Mouse (Mus musculus) intestine, embryonic 15.5 days (tissue): ENCODE measurements at regions not wholly inside any gene's neighbourhood (a gene's known extent, or its start where the extent isn't known, plus 50 kb on each side); places are given as distances from the start of the nearest gene placed in this dataset.
"Not testable (repeated sequence)": the region's sequence is repeated elsewhere in the genome, so short reads cannot be mapped to it uniquely, and the experiment has no call there.

Experiments
- ATAC-seq: fragments of 200-750 bp; cut with Nextera tagmentation; 2 replicates; pipeline ENCODE4 v1.8.0; 2017; ENCODE audit warnings: moderate TSS enrichment, moderate library complexity
- H3K27ac ChIP-seq: fragments of 300-500 bp; sonication (generic); 2 replicates; pipeline ENCODE4 v1.5.1; 2015; ENCODE audit warnings: mild to moderate bottlenecking, inconsistent platforms
- H3K27me3 ChIP-seq: fragments of 300-500 bp; sonication (generic); replicated peaks from 2 replicates; pipeline ENCODE4 v1.6.1; 2015; ENCODE audit warnings: inconsistent platforms
- H3K36me3 ChIP-seq: fragments of 300-500 bp; sonication (generic); 2 replicates; pipeline ENCODE4 v1.6.1; 2015; ENCODE audit warnings: inconsistent platforms
- H3K4me1 ChIP-seq: fragments of 300-500 bp; sonication (generic); replicated peaks from 2 replicates; pipeline ENCODE4 v1.6.1; 2015; ENCODE audit warnings: inconsistent platforms
- H3K4me2 ChIP-seq: fragments of 300-500 bp; sonication (generic); replicated peaks from 2 replicates; pipeline ENCODE4 v1.6.1; 2015; ENCODE audit warnings: mild to moderate bottlenecking, inconsistent platforms
- H3K4me3 ChIP-seq: fragments of 300-500 bp; sonication (generic); replicated peaks from 2 replicates; pipeline ENCODE4 v1.5.1; 2015; ENCODE audit warnings: inconsistent platforms
- H3K9ac ChIP-seq: fragments of 300-500 bp; sonication (generic); 2 replicates; pipeline ENCODE4 v1.6.1; 2015; ENCODE audit warnings: inconsistent platforms
- H3K9me3 ChIP-seq: fragments of 300-500 bp; sonication (generic); 2 replicates; pipeline ENCODE4 v1.6.1; 2016; ENCODE audit warnings: inconsistent platforms
- WGBS: fragments of 180-500 bp; shearing (Covaris S2); methylation state at CpG from one replicate; pipeline ENCODE4 v1.1.7; 2015; 5-methylcytosine and 5-hydroxymethylcytosine counted together

DNA sequence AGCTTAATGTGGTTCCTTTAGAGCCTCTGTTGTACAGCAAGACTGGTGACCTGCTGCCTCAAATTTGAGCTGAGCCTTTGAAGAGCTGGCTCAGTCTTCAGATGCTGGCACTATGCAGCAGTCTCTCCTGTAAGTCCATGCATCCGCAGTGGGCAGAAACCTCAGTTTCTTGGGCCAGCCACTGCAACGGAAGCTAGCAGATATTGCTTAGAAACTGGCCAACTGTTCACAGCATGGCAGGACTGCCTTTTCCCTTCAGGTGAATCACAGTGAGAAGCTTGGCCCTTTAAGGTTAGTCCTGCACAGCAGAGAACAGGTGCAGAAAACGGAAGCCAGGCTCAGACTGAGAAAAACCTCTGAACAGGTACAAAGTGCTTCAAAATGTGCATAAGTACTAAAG, 1976.8 kb upstream of the G6pd2 start:
- no peaks in the 10 kb centered on the region for H3K36me3 ChIP-seq
- H3K27ac ChIP-seq = no peak overlapping the region
- H3K4me3 ChIP-seq = no peak overlapping the region
- WGBS = 85% methylated on average over 3 of the region's 3 CpGs
- no peak for ATAC-seq
- H3K4me2 ChIP-seq = no peak overlapping the region
- H3K9ac ChIP-seq = no peak overlapping the region
- H3K4me1 ChIP-seq = no peaks in the 10 kb centered on the region
- H3K9me3 ChIP-seq = no peaks in the 10 kb centered on the region
- H3K27me3 ChIP-seq = no peaks in the 10 kb centered on the region

- H3K4me3 ChIP-seq = no peak overlapping the region
- ATAC-seq = no peak
- 63% methylated on average over 1 of the region's 1 CpGs for WGBS
Observed at GRCm38 (mm10) chr5:59845745-59846144, 1962.9 kb upstream of the G6pd2 start.

GRCm38 (mm10) chr5:59847643-59848042, 1961.0 kb upstream of the G6pd2 start:
- ATAC-seq = no peak
- H3K4me2 ChIP-seq = no peak overlapping the region
- no peak overlapping the region for H3K27ac ChIP-seq
- H3K4me1 ChIP-seq = no peaks in the 10 kb centered on the region
- no peaks in the 10 kb centered on the region for H3K36me3 ChIP-seq
- no peaks in the 10 kb centered on the region for H3K9me3 ChIP-seq
- 85% methylated on average over 1 of the region's 1 CpGs for WGBS
- H3K9ac ChIP-seq = no peak overlapping the region
- no peaks in the 10 kb centered on the region for H3K27me3 ChIP-seq
- H3K4me3 ChIP-seq = no peak overlapping the region

More at GRCm38 (mm10) chr5:59845745-59846144, 1962.9 kb upstream of the G6pd2 start:
- Histone ChIP-seq H3K27me3 (no peaks in the 10 kb centered on the region), H3K4me1 (no peaks in the 10 kb centered on the region), H3K27ac (no peak overlapping the region), H3K9me3 (no peaks in the 10 kb centered on the region), H3K4me2 (no peak overlapping the region), H3K36me3 (no peaks in the 10 kb centered on the region), H3K9ac (no peak overlapping the region)

- H3K36me3 ChIP-seq = no peaks in the 10 kb centered on the region
- no peak for ATAC-seq
- H3K9me3 ChIP-seq = no peaks in the 10 kb centered on the region
- no peak overlapping the region for H3K4me2 ChIP-seq
- H3K27ac ChIP-seq = no peak overlapping the region
- H3K9ac ChIP-seq = no peak overlapping the region
- no peaks in the 10 kb centered on the region for H3K27me3 ChIP-seq
- no peaks in the 10 kb centered on the region for H3K4me1 ChIP-seq
- no peak overlapping the region for H3K4me3 ChIP-seq
- 76% methylated on average over 6 of the region's 6 CpGs for WGBS
Observed at GRCm38 (mm10) chr5:59893952-59894724, 1914.5 kb upstream of the G6pd2 start.

- Histone ChIP-seq H3K9me3 (no peaks in the 10 kb centered on the region), H3K36me3 (no peaks in the 10 kb centered on the region), H3K4me3 (no peak overlapping the region), H3K4me1 (no peaks in the 10 kb centered on the region), H3K27me3 (no peaks in the 10 kb centered on the region), H3K9ac (no peak overlapping the region), H3K4me2 (no peak overlapping the region), H3K27ac (no peak overlapping the region)
- WGBS = 70% methylated on average over 4 of the region's 4 CpGs
- ATAC-seq = no peak
Observed at GRCm38 (mm10) chr5:59921910-59922309, 1886.7 kb upstream of the G6pd2 start.

DNA sequence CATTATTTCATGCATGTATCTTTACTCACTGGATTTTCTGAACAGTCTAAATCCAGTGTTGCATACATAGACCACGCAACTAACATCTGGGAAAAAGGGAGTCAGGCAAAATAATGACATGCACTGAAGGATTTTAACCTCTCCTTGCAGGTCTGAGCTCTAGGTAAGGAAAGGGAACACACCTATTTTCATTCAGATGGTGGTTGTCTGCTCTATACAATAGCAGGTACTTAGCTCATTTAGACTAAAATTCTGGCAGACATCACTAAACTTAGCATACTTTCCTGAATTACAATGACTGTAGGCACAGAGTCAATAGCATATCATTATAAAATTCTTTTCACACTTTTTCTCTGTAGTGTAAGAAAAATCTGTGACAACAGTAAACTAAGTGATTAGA, 1867.8 kb upstream of the G6pd2 start:
- Histone ChIP-seq H3K4me3 (no peak overlapping the region), H3K4me1 (no peaks in the 10 kb centered on the region), H3K36me3 (no peaks in the 10 kb centered on the region), H3K4me2 (no peak overlapping the region), H3K27me3 (no peaks in the 10 kb centered on the region), H3K27ac (no peak overlapping the region), H3K9ac (no peak overlapping the region), H3K9me3 (no peaks in the 10 kb centered on the region)
- 90% methylated on average over 1 of the region's 1 CpGs for WGBS
- no peak for ATAC-seq

DNA sequence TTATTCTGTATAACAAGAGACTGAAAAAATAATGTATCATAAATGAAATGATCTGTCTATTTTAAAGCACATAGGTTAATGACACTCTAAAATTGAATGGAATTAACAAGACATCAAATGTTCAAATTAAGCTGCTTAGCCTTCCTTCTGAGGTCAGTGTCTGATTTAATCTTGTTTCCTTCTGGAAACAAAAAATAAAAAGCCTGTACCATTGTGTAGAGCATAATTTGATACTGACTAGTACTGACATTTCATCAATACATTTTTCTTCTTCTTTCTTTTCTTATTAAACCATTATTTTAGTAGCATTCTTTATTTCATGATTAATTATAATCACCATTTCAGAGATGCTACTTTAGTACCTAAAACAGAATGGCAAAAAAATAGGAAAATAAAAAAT, 1862.9 kb upstream of the G6pd2 start:
- no peak overlapping the region for H3K27ac ChIP-seq
- H3K27me3 ChIP-seq = no peaks in the 10 kb centered on the region
- no peaks in the 10 kb centered on the region for H3K36me3 ChIP-seq
- no peak for ATAC-seq
- H3K9ac ChIP-seq = no peak overlapping the region
- no peak overlapping the region for H3K4me2 ChIP-seq
- H3K4me1 ChIP-seq = no peaks in the 10 kb centered on the region
- no peak overlapping the region for H3K4me3 ChIP-seq
- H3K9me3 ChIP-seq = no peaks in the 10 kb centered on the region

DNA sequence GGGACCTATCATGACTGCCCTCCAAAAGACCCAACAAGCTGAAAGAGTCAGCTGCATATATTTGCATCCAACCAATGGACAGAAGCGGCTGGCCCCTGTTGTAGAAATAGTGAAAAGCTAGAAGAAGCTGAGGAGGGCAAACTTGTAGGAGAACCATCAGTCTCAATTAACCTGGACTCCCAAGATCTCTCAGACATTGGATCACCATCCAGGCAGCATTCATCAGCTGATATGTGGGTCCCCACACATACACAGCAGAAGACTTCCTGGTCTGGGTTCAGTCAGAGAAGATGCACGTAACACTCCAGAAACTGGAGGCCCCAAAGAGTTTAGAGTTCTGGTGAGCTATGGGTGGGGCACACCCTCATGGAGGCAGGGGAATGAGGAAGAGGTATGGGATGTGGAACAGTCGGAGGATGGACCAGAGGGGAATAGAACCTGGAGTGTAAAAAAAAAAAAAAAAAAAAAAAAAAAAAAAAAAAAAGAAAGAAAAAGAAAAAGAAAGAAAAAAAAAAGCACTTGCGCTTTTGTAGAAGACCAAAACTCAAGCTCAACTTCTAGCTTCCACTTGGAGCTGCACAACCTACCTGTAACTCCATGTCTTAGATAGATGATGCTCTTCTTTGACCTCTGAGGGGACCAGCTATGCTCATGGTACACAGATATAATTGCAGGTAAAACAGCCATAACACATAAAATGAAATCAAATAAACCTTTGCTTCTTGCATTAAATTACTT, 1860.6 kb upstream of the G6pd2 start:
- ATAC-seq = no peak
- WGBS = 93% methylated on average over 4 of the region's 4 CpGs
- H3K27ac ChIP-seq = no peak overlapping the region
- no peaks in the 10 kb centered on the region for H3K9me3 ChIP-seq
- H3K4me2 ChIP-seq = no peak overlapping the region
- H3K4me3 ChIP-seq = no peak overlapping the region
- H3K27me3 ChIP-seq = no peaks in the 10 kb centered on the region
- no peaks in the 10 kb centered on the region for H3K4me1 ChIP-seq
- no peak overlapping the region for H3K9ac ChIP-seq
- H3K36me3 ChIP-seq = no peaks in the 10 kb centered on the region

DNA sequence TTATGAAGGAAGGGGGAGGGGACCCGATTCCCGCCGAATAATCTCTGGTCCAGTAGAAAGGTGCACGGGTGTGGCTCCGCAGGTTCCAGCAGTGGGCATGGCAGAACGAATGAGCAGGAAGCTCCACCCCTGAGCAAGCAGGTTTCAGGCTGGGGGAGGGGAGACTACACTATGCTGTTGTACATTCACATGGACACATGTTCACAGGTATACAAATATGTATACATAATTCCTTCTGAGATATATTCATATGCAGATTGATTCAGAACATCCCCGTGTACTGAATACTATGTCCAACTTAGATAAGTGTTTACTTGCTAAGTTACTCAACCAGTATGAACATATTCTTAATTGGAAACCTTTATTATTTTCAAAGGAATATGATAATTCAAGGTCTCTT, 1852.4 kb upstream of the G6pd2 start:
- ATAC-seq, H3K4me1 ChIP-seq, H3K4me3 ChIP-seq, H3K27me3 ChIP-seq, H3K4me2 ChIP-seq, H3K36me3 ChIP-seq, H3K9me3 ChIP-seq, H3K9ac ChIP-seq, H3K27ac ChIP-seq: not testable (repeated sequence)
- WGBS = 95% methylated on average over 6 of the region's 7 CpGs

DNA sequence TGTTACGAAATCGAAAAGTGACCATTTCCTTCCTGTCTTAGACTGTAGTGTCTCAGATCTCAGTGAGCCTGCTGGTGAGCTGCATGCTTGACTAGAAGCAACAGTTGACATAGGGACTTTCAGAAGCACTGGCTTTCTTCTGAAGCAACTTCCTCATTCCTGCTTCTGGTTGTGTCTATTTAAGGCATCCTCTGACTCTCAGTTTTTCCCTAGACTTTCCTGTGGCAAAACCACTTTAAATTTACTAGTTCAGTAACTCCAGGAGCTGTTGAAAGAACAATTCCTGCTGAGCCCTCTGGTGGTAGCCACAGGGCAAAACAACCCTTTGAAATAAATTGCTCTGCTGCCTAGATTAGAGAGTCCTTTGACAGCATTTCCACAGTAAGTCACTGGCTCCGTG, 1811.9 kb upstream of the G6pd2 start:
- Histone ChIP-seq H3K9me3 (no peaks in the 10 kb centered on the region), H3K4me1 (no peaks in the 10 kb centered on the region)

GRCm38 (mm10) chr5:60042603-60043175, 1765.9 kb upstream of the G6pd2 start:
- ATAC-seq = peak; percentile 100
- not testable (repeated sequence) for H3K9me3 ChIP-seq, H3K9ac ChIP-seq, H3K27me3 ChIP-seq, H3K4me3 ChIP-seq, H3K36me3 ChIP-seq, H3K27ac ChIP-seq, H3K4me1 ChIP-seq, H3K4me2 ChIP-seq
- WGBS = 85% methylated on average over 6 of the region's 7 CpGs

More for the DNA sequence above, 1811.9 kb upstream of the G6pd2 start:
- no peak overlapping the region for H3K9ac ChIP-seq
- no peaks in the 10 kb centered on the region for H3K27me3 ChIP-seq
- no peaks in the 10 kb centered on the region for H3K36me3 ChIP-seq
- H3K4me3 ChIP-seq = no peak overlapping the region
- no peak overlapping the region for H3K4me2 ChIP-seq
- H3K27ac ChIP-seq = no peak overlapping the region
- ATAC-seq = no peak
- WGBS = 70% methylated on average over 3 of the region's 3 CpGs

DNA sequence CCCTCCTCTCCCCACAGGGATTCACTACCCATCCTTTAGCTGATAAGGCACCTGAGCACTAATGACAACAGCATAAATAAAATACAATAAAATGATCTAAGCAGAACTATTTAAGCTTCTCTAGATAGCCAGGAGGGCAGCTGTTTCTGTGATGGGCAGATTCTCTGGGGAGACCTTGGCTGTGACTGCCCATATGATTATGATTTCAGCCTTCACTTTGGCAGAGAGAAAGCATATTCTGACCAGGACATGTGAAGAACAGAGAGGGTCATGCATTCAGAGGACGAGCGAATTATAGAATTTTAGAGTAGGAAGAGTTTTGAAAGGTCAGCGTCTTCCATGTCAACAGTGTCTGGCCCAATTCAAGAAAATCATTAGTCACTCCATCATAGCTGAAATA, 1759.6 kb upstream of the G6pd2 start:
- 88% methylated on average over 3 of the region's 3 CpGs for WGBS
- no peak for ATAC-seq
- Histone ChIP-seq H3K27ac (no peak overlapping the region), H3K4me3 (no peak overlapping the region), H3K4me2 (no peak overlapping the region), H3K36me3 (no peaks in the 10 kb centered on the region), H3K27me3 (no peaks in the 10 kb centered on the region), H3K9ac (no peak overlapping the region), H3K9me3 (no peaks in the 10 kb centered on the region), H3K4me1 (no peaks in the 10 kb centered on the region)

- Histone ChIP-seq H3K4me2 (no peak overlapping the region), H3K9ac (no peak overlapping the region), H3K4me1 (no peaks in the 10 kb centered on the region), H3K4me3 (no peak overlapping the region), H3K9me3 (no peaks in the 10 kb centered on the region), H3K36me3 (no peaks in the 10 kb centered on the region), H3K27me3 (no peaks in the 10 kb centered on the region), H3K27ac (no peak overlapping the region)
- no peak for ATAC-seq
- 61% methylated on average over 6 of the region's 6 CpGs for WGBS
Observed at GRCm38 (mm10) chr5:60061178-60061577, 1747.4 kb upstream of the G6pd2 start.
